Mouse (Mus musculus) thymus, adult 2 months (tissue): ENCODE measurements around the gene Hepacam2. TPM values are rescaled to one million over a fixed set of nuclear protein-coding genes. Genes with fewer than 3 reads are reported as not detected.
"Not testable (repeated sequence)": the region's sequence is repeated elsewhere in the genome, so short reads cannot be mapped to it uniquely, and the experiment has no call there.

ENCODE experiments used
- DNase-seq: peaks from one replicate; pipeline ENCODE4 v3.0.0; 2021
- H3K27ac ChIP-seq: fragments of 200-500 bp; 2 replicates; pipeline ENCODE4 v1.5.1; 2012; ENCODE audit warnings: low read length, control low read depth; ENCODE audit not compliant: control insufficient read depth, insufficient read depth
- H3K27me3 ChIP-seq: fragments of 200-500 bp; 2 replicates; pipeline ENCODE4 v1.6.1; 2012; ENCODE audit warnings: mild to moderate bottlenecking, low read length, moderate library complexity, mixed read lengths; ENCODE audit not compliant: control insufficient read depth, insufficient read depth
- H3K36me3 ChIP-seq: fragments of 200-500 bp; 2 replicates; pipeline ENCODE4 v1.6.1; 2012; ENCODE audit warnings: mild to moderate bottlenecking, low read length, moderate library complexity; ENCODE audit not compliant: control insufficient read depth, insufficient read depth
- H3K4me1 ChIP-seq: fragments of 200-500 bp; replicated peaks from 2 replicates; pipeline ENCODE4 v1.6.1; 2012; ENCODE audit warnings: low read length; ENCODE audit not compliant: control insufficient read depth, insufficient read depth
- H3K4me3 ChIP-seq: fragments of 200-500 bp; 2 replicates; pipeline ENCODE4 v1.5.1; 2012; ENCODE audit warnings: mild to moderate bottlenecking, low read length, control low read depth, moderate library complexity; ENCODE audit not compliant: control insufficient read depth, insufficient read depth
- CTCF ChIP-seq: fragments of 200-500 bp; IDR thresholded peaks from 2 replicates; pipeline ENCODE4 v1.5.1; 2012; ENCODE audit warnings: mild to moderate bottlenecking, control low read depth, low read length, moderate library complexity, borderline replicate concordance; ENCODE audit not compliant: control insufficient read depth, poor library complexity, insufficient read depth; ENCODE audit errors: extremely low read depth
- POLR2A ChIP-seq: fragments of 200-500 bp; IDR thresholded peaks from 2 replicates; pipeline ENCODE4 v1.6.1; 2012; ENCODE audit warnings: mild to moderate bottlenecking, low read length, control low read depth, moderate library complexity; ENCODE audit not compliant: control insufficient read depth, poor library complexity, insufficient read depth; ENCODE audit errors: extremely low read depth
- whole genome bisulfite sequencing: fragments of 180-500 bp; shearing (Covaris S2); methylation state at CpG from one replicate; pipeline ENCODE4 v1.1.7; 2018; 5-methylcytosine and 5-hydroxymethylcytosine counted together
- polyA plus RNA-seq: library from polyadenylated mRNA; depleted of rRNA; stranded (reverse); fragments of >200 nt; gene quantifications from 2 replicates; pipeline ENCODE4 v1.2.3, GENCODE M21; 2012

Gene Hepacam2
- polyA plus RNA-seq, 1 experiment = 4.4 TPM

DNA sequence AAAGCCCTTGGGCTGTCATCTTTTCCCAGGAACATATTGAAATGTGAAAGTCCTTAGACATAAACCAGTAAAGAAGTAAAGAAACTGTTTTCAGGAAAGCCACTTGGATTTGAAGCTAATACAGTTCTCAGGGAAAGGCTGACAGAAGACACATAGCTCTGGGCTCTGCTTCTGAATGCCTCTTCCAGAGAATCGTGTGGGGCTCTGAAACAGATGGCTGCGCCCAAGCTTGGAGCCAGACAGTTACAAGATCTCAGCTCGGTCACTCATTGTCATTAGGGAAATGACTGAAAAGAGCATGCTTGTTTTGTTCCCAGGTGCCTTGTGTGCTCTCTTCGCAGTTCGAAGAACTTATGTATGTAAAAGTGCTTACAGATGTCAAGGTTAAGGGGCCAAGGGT lies 43.7 kb downstream of the Hepacam2 start:
- Histone ChIP-seq H3K27me3 (no peaks in the 10 kb centered on the region), H3K4me1 (no peaks in the 10 kb centered on the region), H3K27ac (no peak overlapping the region), H3K36me3 (no peaks in the 10 kb centered on the region), H3K4me3 (no peak overlapping the region)
- no peak for TF ChIP-seq POLR2A
- TF ChIP-seq CTCF = no peak
- 78% methylated on average over 5 of the region's 5 CpGs for WGBS
- DNase-seq = no peak

DNA sequence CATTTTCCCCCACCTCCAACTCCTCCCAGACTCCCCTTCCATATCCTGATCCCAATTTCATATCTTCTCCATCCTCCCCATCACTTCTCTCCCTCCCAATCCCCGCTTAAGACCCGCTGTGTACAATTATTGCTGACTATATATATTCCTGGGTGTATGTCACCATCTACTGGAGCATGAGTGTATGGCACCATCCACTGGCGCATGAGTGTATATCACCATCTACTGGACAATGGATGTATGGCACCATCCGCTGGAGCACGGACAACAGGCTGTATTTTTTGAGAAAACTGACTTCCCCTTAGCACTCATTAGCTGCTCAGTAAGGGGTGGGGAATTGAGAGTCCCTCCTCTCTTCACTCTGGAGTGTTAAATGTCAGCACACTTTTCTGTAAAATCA lies 50.7 kb downstream of the Hepacam2 start:
- peak; percentile 67 for DNase-seq
- H3K4me1 ChIP-seq = no peaks in the 10 kb centered on the region
- H3K27me3 ChIP-seq = no peaks in the 10 kb centered on the region
- no peak overlapping the region for H3K4me3 ChIP-seq
- TF ChIP-seq POLR2A (no peak), CTCF (no peak)
- no peaks in the 10 kb centered on the region for H3K36me3 ChIP-seq
- 3% methylated on average over 5 of the region's 5 CpGs for WGBS
- no peak overlapping the region for H3K27ac ChIP-seq

DNA sequence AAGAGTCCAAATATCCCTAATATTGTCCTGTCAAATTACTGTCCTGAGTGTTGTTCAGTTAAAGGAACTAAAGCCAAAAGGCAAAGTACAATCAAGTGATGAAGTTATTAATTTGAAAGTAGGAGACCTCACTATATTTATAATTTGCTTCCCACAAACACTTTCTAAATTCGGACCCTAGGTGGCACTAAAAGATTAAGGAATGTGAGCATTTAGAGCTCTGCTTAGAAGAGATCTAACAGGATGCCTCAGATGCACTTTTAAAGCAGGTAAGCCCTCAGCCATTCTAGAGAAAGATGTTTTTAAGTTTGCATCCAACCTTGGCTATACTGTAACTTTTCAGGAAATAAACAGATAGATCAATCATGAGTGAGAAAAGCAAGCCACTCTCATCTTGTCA lies 54.2 kb downstream of the Hepacam2 start:
- H3K4me1 ChIP-seq = no peaks in the 10 kb centered on the region
- no peak overlapping the region for H3K4me3 ChIP-seq
- H3K27me3 ChIP-seq = no peaks in the 10 kb centered on the region
- H3K27ac ChIP-seq = no peak overlapping the region
- 6% methylated on average over 1 of the region's 1 CpGs for WGBS
- no peaks in the 10 kb centered on the region for H3K36me3 ChIP-seq
- no peak for DNase-seq
- no peak for TF ChIP-seq CTCF
- no peak for TF ChIP-seq POLR2A

DNA sequence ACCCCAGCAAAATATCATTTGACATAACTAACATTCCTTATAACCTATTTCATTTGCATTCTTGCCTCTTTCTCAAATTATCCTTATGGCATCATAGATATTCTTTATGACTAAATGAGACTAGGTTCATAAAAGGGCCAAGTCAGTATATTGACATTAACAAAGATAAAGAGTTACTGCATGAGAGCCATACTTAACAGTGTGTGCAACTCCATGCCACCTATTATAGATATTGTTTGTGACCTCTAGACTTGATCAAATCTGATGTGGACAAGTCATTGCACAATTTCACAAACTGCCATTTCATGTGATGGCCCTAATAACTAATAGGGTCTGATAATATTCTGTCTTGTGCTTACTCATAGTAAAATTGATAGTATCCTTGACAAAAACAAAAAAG lies 62.0 kb downstream of the Hepacam2 start:
- no peak overlapping the region for H3K4me3 ChIP-seq
- no peaks in the 10 kb centered on the region for H3K4me1 ChIP-seq
- TF ChIP-seq POLR2A = no peak
- no peak for TF ChIP-seq CTCF
- no peak for DNase-seq
- no peaks in the 10 kb centered on the region for H3K27me3 ChIP-seq
- H3K27ac ChIP-seq = no peak overlapping the region
- no peaks in the 10 kb centered on the region for H3K36me3 ChIP-seq

DNA sequence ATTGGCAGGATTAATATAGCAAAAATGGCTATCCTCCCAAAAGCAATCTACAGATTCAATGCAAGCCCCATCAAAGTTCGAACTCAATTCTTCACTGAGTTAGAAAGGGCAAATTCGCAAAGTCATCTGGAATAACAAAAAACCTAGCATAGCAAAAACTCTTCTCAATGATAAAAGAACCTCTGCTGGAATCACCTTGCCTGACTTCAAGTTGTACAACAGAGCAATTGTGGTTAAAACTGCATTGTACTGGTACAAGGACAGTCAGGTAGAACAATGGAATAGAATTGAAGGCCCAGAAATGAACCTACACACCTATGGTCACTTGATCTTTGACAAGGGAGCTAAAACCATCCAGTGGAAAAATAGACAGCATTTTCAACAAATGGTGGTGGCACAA lies 67.1 kb downstream of the Hepacam2 start:
- H3K4me3 ChIP-seq, DNase-seq, H3K4me1 ChIP-seq, H3K27ac ChIP-seq, H3K36me3 ChIP-seq, H3K27me3 ChIP-seq: not testable (repeated sequence)
- 93% methylated on average over 2 of the region's 2 CpGs for WGBS

DNA sequence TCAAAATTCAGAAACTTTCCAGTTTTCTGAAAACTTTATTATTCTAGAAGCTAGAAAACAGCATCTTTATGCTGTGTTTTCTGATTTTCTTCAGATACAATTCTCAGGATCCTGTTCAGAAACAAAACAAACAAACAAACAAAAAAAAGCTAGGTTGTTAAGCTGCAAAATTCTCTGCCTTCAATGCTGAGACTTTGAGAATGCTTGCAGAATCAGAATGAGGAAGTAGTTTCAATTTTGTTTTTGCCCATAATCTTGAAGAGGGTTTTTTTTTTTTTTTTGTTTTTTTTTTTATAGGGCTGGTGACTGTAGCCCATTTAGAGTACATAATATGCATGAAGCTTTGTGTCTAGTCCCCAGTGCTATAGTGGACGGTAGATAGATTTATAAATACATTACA lies 71.1 kb downstream of the Hepacam2 start:
- no peak for DNase-seq
- TF ChIP-seq CTCF (no peak), POLR2A (no peak)
- Histone ChIP-seq H3K4me3 (no peak overlapping the region), H3K4me1 (no peaks in the 10 kb centered on the region), H3K27me3 (no peaks in the 10 kb centered on the region), H3K36me3 (no peaks in the 10 kb centered on the region), H3K27ac (no peak overlapping the region)
- WGBS = 35% methylated on average over 1 of the region's 1 CpGs

DNA sequence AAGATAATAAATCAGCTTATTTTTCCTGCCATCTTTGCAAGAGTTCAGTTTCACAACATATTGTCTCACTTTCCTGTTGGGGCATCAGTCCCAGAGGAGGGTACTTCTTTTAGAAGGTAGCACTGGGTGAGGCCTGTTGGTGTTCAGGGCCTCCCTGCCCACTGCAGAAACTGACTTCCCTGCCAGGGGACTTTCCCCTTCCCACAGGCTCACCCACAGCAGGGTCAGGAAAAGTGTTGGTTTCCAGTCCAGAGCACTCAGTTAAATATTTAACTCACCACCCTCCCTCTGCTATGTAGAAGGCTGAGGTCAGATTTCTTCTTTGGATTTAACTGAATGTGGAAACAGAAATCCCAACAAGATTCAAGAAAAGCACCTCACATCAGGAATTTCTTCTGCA lies 72.8 kb downstream of the Hepacam2 start:
- not testable (repeated sequence) for H3K4me1 ChIP-seq, H3K36me3 ChIP-seq, H3K27ac ChIP-seq, H3K4me3 ChIP-seq, H3K27me3 ChIP-seq, DNase-seq

DNA sequence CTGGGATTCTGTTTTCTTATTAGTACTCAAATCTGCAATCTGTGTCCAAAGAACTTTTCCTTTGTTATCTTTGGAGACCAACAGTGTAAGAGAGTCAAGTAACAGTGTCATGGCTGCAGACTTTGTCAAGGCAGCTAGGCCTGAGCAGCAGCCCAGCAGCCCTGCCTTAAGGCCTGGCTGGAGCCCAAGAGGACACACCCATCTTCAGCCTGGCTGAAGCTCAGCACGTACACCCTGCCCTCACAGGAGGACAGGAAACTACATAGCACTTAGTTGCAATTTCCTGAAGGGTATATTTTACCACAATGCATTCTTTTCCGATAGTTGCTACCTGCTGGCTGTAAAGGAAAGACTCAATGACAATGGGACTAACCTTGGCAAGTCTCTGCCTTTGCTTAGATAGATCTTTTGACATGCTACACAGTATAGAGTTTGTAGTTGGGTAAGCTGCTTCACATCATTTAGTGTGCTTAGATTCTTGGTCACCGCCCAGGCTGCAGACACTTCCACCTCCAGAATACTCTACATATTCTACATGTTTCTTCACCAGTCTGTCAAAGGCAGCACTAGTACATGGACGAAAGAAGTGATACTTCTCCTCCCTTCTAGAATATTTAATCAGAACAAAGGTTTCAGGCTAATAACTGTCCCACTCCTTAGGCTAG lies 73.4 kb downstream of the Hepacam2 start:
- not testable (repeated sequence) for H3K27ac ChIP-seq, H3K4me3 ChIP-seq, DNase-seq, H3K27me3 ChIP-seq, H3K4me1 ChIP-seq, H3K36me3 ChIP-seq
- 8% methylated on average over 1 of the region's 4 CpGs for WGBS
